Mouse (Mus musculus) midbrain, embryonic 15.5 days (tissue): ENCODE data around the gene Csf3r. TPM values are rescaled to one million over a fixed set of nuclear protein-coding genes. Genes with fewer than 3 reads are reported as not detected.

Experiments used
- ATAC-seq: fragments of 200-750 bp; cut with Nextera tagmentation; replicated peaks from 2 replicates; pipeline ENCODE4 v1.8.0; 2017; ENCODE audit warnings: moderate TSS enrichment
- H3K27ac ChIP-seq: fragments of 300-500 bp; sonication (generic); 2 replicates; pipeline ENCODE4 v1.5.1; 2015; ENCODE audit warnings: mild to moderate bottlenecking, inconsistent platforms
- H3K27me3 ChIP-seq: fragments of 300-500 bp; sonication (generic); replicated peaks from 2 replicates; pipeline ENCODE4 v1.6.1; 2015; ENCODE audit warnings: inconsistent platforms
- H3K36me3 ChIP-seq: fragments of 300-500 bp; sonication (generic); replicated peaks from 2 replicates; pipeline ENCODE4 v1.6.1; 2015; ENCODE audit warnings: inconsistent platforms
- H3K4me1 ChIP-seq: fragments of 300-500 bp; sonication (generic); 2 replicates; pipeline ENCODE4 v1.6.1; 2015; ENCODE audit warnings: inconsistent platforms
- H3K4me2 ChIP-seq: fragments of 300-500 bp; sonication (generic); 2 replicates; pipeline ENCODE4 v1.6.1; 2015; ENCODE audit warnings: inconsistent platforms, mild to moderate bottlenecking, moderate library complexity
- H3K4me3 ChIP-seq: fragments of 300-500 bp; sonication (generic); 2 replicates; pipeline ENCODE4 v1.5.1; 2015; ENCODE audit warnings: mild to moderate bottlenecking, inconsistent platforms
- H3K9ac ChIP-seq: fragments of 300-500 bp; sonication (generic); 2 replicates; pipeline ENCODE4 v1.6.1; 2015; ENCODE audit warnings: mild to moderate bottlenecking, inconsistent platforms
- H3K9me3 ChIP-seq: fragments of 300-500 bp; sonication (generic); 2 replicates; pipeline ENCODE4 v1.6.1; 2016; ENCODE audit warnings: inconsistent platforms
- WGBS: fragments of 180-500 bp; shearing (Covaris S2); methylation state at CpG from one replicate; pipeline ENCODE4 v1.1.7; 2015; ENCODE audit warnings: mixed read lengths; 5-methylcytosine and 5-hydroxymethylcytosine counted together
- polyA plus RNA-seq: library from polyadenylated mRNA; unstranded; fragments of >200 nt; fragmentation: Nextera tagmentation; extraction: Ambion mirVana; gene quantifications from 2 replicates; pipeline ENCODE4 v1.2.1, GENCODE M21; 2015

Gene Csf3r
- polyA plus RNA-seq, 1 experiment from 2014 or later, result 0.74 TPM

DNA sequence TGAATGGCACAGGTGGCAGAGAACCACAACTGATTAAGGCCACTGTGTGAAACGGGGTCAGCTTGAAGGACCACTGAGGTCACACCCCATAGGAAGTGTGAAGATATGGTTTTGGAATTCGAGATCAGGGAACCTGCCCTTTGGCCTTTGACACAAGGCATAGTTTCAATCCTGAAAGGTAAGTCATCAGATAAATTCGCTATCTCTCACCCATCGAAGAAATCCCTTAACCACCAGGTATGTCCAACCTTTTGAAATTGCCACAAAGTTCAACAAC, 66.4 kb downstream of the Csf3r start:
- Histone ChIP-seq H3K4me1 (no peaks in the 10 kb centered on the region), H3K4me3 (no peak overlapping the region), H3K4me2 (no peak overlapping the region), H3K27ac (no peak overlapping the region), H3K9ac (no peak overlapping the region), H3K9me3 (no peaks in the 10 kb centered on the region), H3K36me3 (0 out of 2 replicates have a peak, but pooled peaks cover 11% of the 10 kb centered on the region), H3K27me3 (no peaks in the 10 kb centered on the region)
- ATAC-seq, result no peak
- 86% methylated on average over 4 of the region's 4 CpGs for WGBS

DNA sequence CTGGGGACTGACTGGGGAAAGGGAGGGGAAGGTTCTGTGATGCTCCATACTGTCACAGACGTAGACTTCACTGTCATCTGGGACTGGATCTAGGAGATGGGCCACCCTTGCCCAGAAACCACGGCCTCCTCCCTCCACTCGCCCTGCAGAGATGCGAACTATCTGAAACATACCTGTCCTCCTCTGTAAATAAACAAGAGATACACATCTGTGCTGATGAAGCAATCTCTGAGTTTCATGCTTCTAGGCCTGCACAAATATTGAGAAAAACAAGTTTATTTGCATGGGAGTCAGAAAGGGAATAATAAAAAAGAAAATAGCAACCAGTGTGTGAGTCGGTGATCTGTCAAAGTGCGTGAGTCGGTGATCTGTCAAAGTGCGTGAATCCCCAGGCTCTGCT, 67.5 kb downstream of the Csf3r start:
- no peaks in the 10 kb centered on the region for H3K27me3 ChIP-seq
- H3K27ac ChIP-seq, result no peak overlapping the region
- 86% methylated on average over 8 of the region's 8 CpGs for WGBS
- no peak for ATAC-seq
- no peak overlapping the region for H3K4me2 ChIP-seq
- H3K36me3 ChIP-seq, result 0 out of 2 replicates have a peak, but pooled peaks cover 11% of the 10 kb centered on the region
- no peaks in the 10 kb centered on the region for H3K9me3 ChIP-seq
- H3K9ac ChIP-seq, result no peak overlapping the region
- peaks cover 2% of the 10 kb centered on the region; the same call in 1 of the 2 replicates for H3K4me1 ChIP-seq
- H3K4me3 ChIP-seq, result no peak overlapping the region

Other genes with a start within 250 kb of the Csf3r start
- 130 and 131 TPM in 2 replicates for gene Mrps15, start 22.4 kb downstream of the Csf3r start, polyA plus RNA-seq
- gene Oscp1, start 34.0 kb downstream of the Csf3r start, polyA plus RNA-seq, result 43.7 and 47.7 TPM in 2 replicates
- gene Lsm10, start 72.1 kb downstream of the Csf3r start, polyA plus RNA-seq, result 48.7 and 53.0 TPM in 2 replicates
- gene Stk40, start 79.4 kb downstream of the Csf3r start, polyA plus RNA-seq, result 34.4 and 35.2 TPM in 2 replicates
- gene Eva1b, start 123.2 kb downstream of the Csf3r start, polyA plus RNA-seq, result 11.8 and 12.0 TPM in 2 replicates
- gene Sh3d21, start 138.9 kb downstream of the Csf3r start, polyA plus RNA-seq, result 1.3 TPM in 2 replicates
- 140 and 150 TPM in 2 replicates for gene Thrap3, start 178.2 kb downstream of the Csf3r start, polyA plus RNA-seq
- 85.4 and 92.1 TPM in 2 replicates for gene Map7d1, start 231.8 kb downstream of the Csf3r start, polyA plus RNA-seq
- 184 and 188 TPM in 2 replicates for gene Trappc3, start 237.8 kb downstream of the Csf3r start, polyA plus RNA-seq